Mouse (Mus musculus): ENCODE data around the gene D10Jhu81e.

D10Jhu81e gene

GRCm38 (mm10) chr10:78163241-78163640 is 6.3 kb downstream of the D10Jhu81e start:
- no peak for DNase-seq (ENCODE audit: low spot score in 2 of 2)

- DNase-seq (ENCODE audit: low spot score in 2 of 2): no peak
These were observed 6.9 kb downstream of the D10Jhu81e start for GRCm38 (mm10) chr10:78162646-78163045.

GRCm38 (mm10) chr10:78161096-78161495 is 8.5 kb downstream of the D10Jhu81e start:
- DNase-seq (ENCODE audit: low spot score in 2 of 2): no peak

GRCm38 (mm10) chr10:78160369-78161095 is 9.1 kb downstream of the D10Jhu81e start:
- DNase-seq (ENCODE audit: low spot score in 2 of 2): peak; percentile 22 to 25

GRCm38 (mm10) chr10:78159906-78160305 is 9.7 kb downstream of the D10Jhu81e start:
- DNase-seq (ENCODE audit: low spot score in 2 of 2): peak; percentile 58 to 84

- peak; percentile 51 to 57 for DNase-seq (ENCODE audit: low spot score in 2 of 2)
These were observed 10.2 kb downstream of the D10Jhu81e start for GRCm38 (mm10) chr10:78159252-78159878.

- DNase-seq (ENCODE audit: low spot score in 2 of 2): no peak
These were observed 11.5 kb downstream of the D10Jhu81e start for GRCm38 (mm10) chr10:78158041-78158440.

GRCm38 (mm10) chr10:78156926-78157325 is 12.7 kb downstream of the D10Jhu81e start:
- DNase-seq (ENCODE audit: low spot score in 2 of 2): no peak

- no peak for DNase-seq (ENCODE audit: low spot score in 2 of 2)
These were observed 20.5 kb downstream of the D10Jhu81e start for GRCm38 (mm10) chr10:78148834-78149766.

- no peak for DNase-seq (ENCODE audit: low spot score in 2 of 2)
These were observed 21.6 kb downstream of the D10Jhu81e start for GRCm38 (mm10) chr10:78147908-78148441.

- no peak for DNase-seq (ENCODE audit: low spot score in 2 of 2)
These were observed 25.7 kb downstream of the D10Jhu81e start for GRCm38 (mm10) chr10:78143727-78144505.

- no peak for DNase-seq (ENCODE audit: low spot score in 2 of 2)
These were observed 28.7 kb downstream of the D10Jhu81e start for GRCm38 (mm10) chr10:78140843-78141242.

- DNase-seq (ENCODE audit: low spot score in 2 of 2): no peak
These were observed 29.4 kb downstream of the D10Jhu81e start for GRCm38 (mm10) chr10:78140251-78140600.

- no peak for DNase-seq (ENCODE audit: low spot score in 2 of 2)
These were observed 29.9 kb downstream of the D10Jhu81e start for GRCm38 (mm10) chr10:78139572-78140250.

GRCm38 (mm10) chr10:78138812-78139523 is 30.6 kb downstream of the D10Jhu81e start:
- no peak for DNase-seq (ENCODE audit: low spot score in 2 of 2)

- DNase-seq (ENCODE audit: low spot score in 2 of 2): no peak
These were observed 32.4 kb downstream of the D10Jhu81e start for GRCm38 (mm10) chr10:78137191-78137590.

- DNase-seq (ENCODE audit: low spot score in 2 of 2): no peak
These were observed 33.6 kb downstream of the D10Jhu81e start for GRCm38 (mm10) chr10:78135947-78136346.

- no peak for DNase-seq (ENCODE audit: low spot score in 2 of 2)
These were observed 34.4 kb downstream of the D10Jhu81e start for GRCm38 (mm10) chr10:78134975-78135798.

GRCm38 (mm10) chr10:78134400-78134799 is 35.2 kb downstream of the D10Jhu81e start:
- DNase-seq (ENCODE audit: low spot score in 2 of 2): no peak

Data from spleen, postnatal 14 days (tissue).